8 mouse cellular contexts compared by ENCODE assay signal in genomic region chr1:152290768-152291167, GRCm38 (mm10).
DNase-seq lines count a peak whose midpoint lies in the region; ATAC-seq and TF ChIP-seq lines count a peak whose summit lies in the region.

No protein-coding gene starts in this region.

- H3K27ac ChIP-seq in cortical plate, adult 2 months (ENCODE audit: insufficient read depth, low read length): no peak overlapping the region
- no peak overlapping the region for H3K27ac ChIP-seq in heart, adult 2 months
- no peak overlapping the region for H3K27ac ChIP-seq in kidney, embryonic 15.5 days
- no peak overlapping the region for H3K27ac ChIP-seq in olfactory bulb, adult 2 months (ENCODE audit: insufficient read depth, low read depth, low read length)

- no peaks in the 10 kb centered on the region for H3K27me3 ChIP-seq in heart, adult 2 months (ENCODE audit: control insufficient read depth, insufficient read depth, low read length)
- no peaks in the 10 kb centered on the region for H3K27me3 ChIP-seq in kidney, embryonic 15.5 days

- H3K4me3 ChIP-seq in cortical plate, adult 2 months (ENCODE audit: insufficient read depth, low read length): no peak overlapping the region
- peak overlapping the region; percentile 10; the same call in 1 of the 2 replicates for H3K4me3 ChIP-seq in heart, adult 2 months
- H3K4me3 ChIP-seq in kidney, embryonic 15.5 days (replicated peaks): peak overlapping the region; percentile 19
- H3K4me3 ChIP-seq in olfactory bulb, adult 2 months (ENCODE audit: insufficient read depth, low read depth, low read length): no peak overlapping the region

- H3K4me2 ChIP-seq in kidney, embryonic 15.5 days: peak overlapping the region; percentile 41

- no peaks in the 10 kb centered on the region for H3K4me1 ChIP-seq in cortical plate, adult 2 months (ENCODE audit: control insufficient read depth, insufficient read depth, low read length)
- no peaks in the 10 kb centered on the region; the same call in 1 of the 2 replicates for H3K4me1 ChIP-seq in heart, adult 2 months (ENCODE audit: control insufficient read depth, insufficient read depth, low read length)
- peaks cover 13% of the 10 kb centered on the region for H3K4me1 ChIP-seq in kidney, embryonic 15.5 days
- H3K4me1 ChIP-seq in olfactory bulb, adult 2 months (ENCODE audit: control insufficient read depth, insufficient read depth, low read length): peaks cover 4% of the 10 kb centered on the region

- 24% methylated on average over 7 of the region's 7 CpGs for WGBS in heart, adult 2 months
- 37% methylated on average over 7 of the region's 7 CpGs for WGBS in kidney, embryonic 15.5 days
- 49% methylated on average over 7 of the region's 7 CpGs for WGBS in olfactory bulb, adult 2 months

- H3K9ac ChIP-seq in heart, adult 2 months (ENCODE audit: low read depth, low read length): no peak overlapping the region
- no peak overlapping the region for H3K9ac ChIP-seq in kidney, embryonic 15.5 days

- H3K79me2 ChIP-seq in heart, adult 2 months (replicated peaks; ENCODE audit: control insufficient read depth, insufficient read depth, low read length): no peaks in the 10 kb centered on the region

- peak; percentile 62; the same call in 1 of the 2 replicates for TF ChIP-seq EP300 in heart, adult 2 months (IDR thresholded peaks at IDR 0.05; ENCODE audit: insufficient read depth, low read depth, low read length)

- TF ChIP-seq CTCF in cortical plate, adult 2 months (IDR thresholded peaks at IDR 0.05; ENCODE audit: extremely low read depth, insufficient read depth, low read length): peak; percentile 81
- peak; percentile 91 for TF ChIP-seq CTCF in heart, adult 2 months (IDR thresholded peaks at IDR 0.05)
- peak; percentile 48; the same call in 1 of the 2 replicates for TF ChIP-seq CTCF in olfactory bulb, adult 2 months (IDR thresholded peaks at IDR 0.05; ENCODE audit: insufficient read depth, low read depth, low read length)

- no peaks in the 10 kb centered on the region for H3K9me3 ChIP-seq in kidney, embryonic 15.5 days (replicated peaks)

- intact Hi-C loops in heart, adult 2 months (cut with DNase I): loop anchor here (1.0 to 5.0 kb wide), 3 partner anchors 77 to 470 kb away; no protein-coding TSS in a partner anchor

- no peaks in the 10 kb centered on the region for H3K36me3 ChIP-seq in heart, adult 2 months (ENCODE audit: control insufficient read depth, insufficient read depth, low read length)
- H3K36me3 ChIP-seq in kidney, embryonic 15.5 days: no peaks in the 10 kb centered on the region

- no peak for TF ChIP-seq POLR2A in cortical plate, adult 2 months (IDR thresholded peaks at IDR 0.05; ENCODE audit: extremely low read depth, insufficient read depth, low read length)
- no peak for TF ChIP-seq POLR2A in heart, adult 2 months (IDR thresholded peaks at IDR 0.05; ENCODE audit: insufficient read depth, low read depth, low read length)
- TF ChIP-seq POLR2A in olfactory bulb, adult 2 months (IDR thresholded peaks at IDR 0.05; ENCODE audit: insufficient read depth, low read depth, low read length): no peak

- DNase-seq in A20 (ENCODE audit: low read depth, low spot score) (peak; percentile 55), liver (peak; percentile 66)
- peak; percentile 78 to 79 for DNase-seq in adrenal gland, adult 18-20 months (ENCODE audit: low spot score in 2 of 2)
- peak; percentile 73 to 79 for DNase-seq in heart, adult 2 months
- peak; percentile 56 for DNase-seq in thymus, postnatal 25 days

- peak; percentile 70; the same call in 1 of the 2 replicates for ATAC-seq in kidney, embryonic 15.5 days (replicated peaks; ENCODE audit: low FRiP score)

Comparison
In these comparisons a context has a peak if more than half of its experiments do, and no peak if none do; other contexts are left out.
1. H3K4me3 ChIP-seq: peak in heart, adult 2 months (single experiment) and kidney, embryonic 15.5 days (single experiment); none in cortical plate, adult 2 months (single experiment) and olfactory bulb, adult 2 months (single experiment).
2. Peak in every context shown above with its lines, with median percentiles within 50 percentile points of each other: DNase-seq and CTCF ChIP-seq.